Mouse (Mus musculus) brain, embryonic 14.5 days (tissue): ENCODE results near the gene Akap13. TPM values are rescaled to one million over a fixed set of nuclear protein-coding genes. Genes with fewer than 3 reads are reported as not detected.

ENCODE experiments used
- DNase-seq: peaks from one replicate; pipeline ENCODE4 v3.0.0-alpha.2; 2011; ENCODE audit warnings: low read depth
- CTCF ChIP-seq: fragments of 200-500 bp; IDR thresholded peaks from 2 replicates; pipeline ENCODE4 v1.5.1; 2012; ENCODE audit warnings: inconsistent platforms, mild to moderate bottlenecking, moderate library complexity, borderline replicate concordance; ENCODE audit not compliant: insufficient read depth, insufficient read length; ENCODE audit errors: extremely low read depth
- POLR2A ChIP-seq: fragments of 200-500 bp; IDR thresholded peaks from 2 replicates; pipeline ENCODE4 v1.6.1; 2012; ENCODE audit warnings: mild to moderate bottlenecking, inconsistent platforms, borderline replicate concordance; ENCODE audit not compliant: poor library complexity, insufficient read depth, insufficient read length, severe bottlenecking; ENCODE audit errors: extremely low read depth
- polyA plus RNA-seq: library from polyadenylated mRNA; depleted of rRNA; stranded (reverse); fragments of >200 nt; gene quantifications from 2 replicates; pipeline ENCODE4 v1.2.3, GENCODE M21; 2012

Akap13 gene
- polyA plus RNA-seq, 1 experiment: 11.5 TPM

- TF ChIP-seq POLR2A (no peak), CTCF (no peak)
Observed at GRCm38 (mm10) chr7:75700771-75701345, 245.5 kb downstream of the Akap13 start.

GRCm38 (mm10) chr7:75701761-75702160, 246.4 kb downstream of the Akap13 start:
- DNase-seq: no peak
- no peak for TF ChIP-seq POLR2A
- no peak for TF ChIP-seq CTCF

More at GRCm38 (mm10) chr7:75700771-75701345, 245.5 kb downstream of the Akap13 start:
- DNase-seq: no peak

- no peak for DNase-seq
- TF ChIP-seq CTCF (no peak), POLR2A (no peak)
Observed at GRCm38 (mm10) chr7:75702368-75702767, 247.0 kb downstream of the Akap13 start.

GRCm38 (mm10) chr7:75702966-75703645, 247.8 kb downstream of the Akap13 start:
- TF ChIP-seq CTCF: no peak
- DNase-seq: no peak

GRCm38 (mm10) chr7:75704862-75705261, 249.5 kb downstream of the Akap13 start:
- DNase-seq: peak; percentile 5
- TF ChIP-seq CTCF: no peak

- no peak for TF ChIP-seq CTCF
- TF ChIP-seq POLR2A: no peak
- DNase-seq: no peak
Observed at GRCm38 (mm10) chr7:75709936-75710335, 254.6 kb downstream of the Akap13 start.

- TF ChIP-seq CTCF (no peak), POLR2A (no peak)
- no peak for DNase-seq
Observed at GRCm38 (mm10) chr7:75710920-75711319, 255.6 kb downstream of the Akap13 start.

GRCm38 (mm10) chr7:75711436-75711835, 256.1 kb downstream of the Akap13 start:
- TF ChIP-seq CTCF: no peak
- no peak for TF ChIP-seq POLR2A
- DNase-seq: no peak

GRCm38 (mm10) chr7:75712808-75713207, 257.5 kb downstream of the Akap13 start:
- DNase-seq: no peak
- TF ChIP-seq CTCF (no peak), POLR2A (no peak)

GRCm38 (mm10) chr7:75713959-75714358, 258.6 kb downstream of the Akap13 start:
- no peak for DNase-seq
- TF ChIP-seq CTCF (no peak), POLR2A (no peak)

- DNase-seq: no peak
Observed at GRCm38 (mm10) chr7:75715026-75715425, 259.7 kb downstream of the Akap13 start.

GRCm38 (mm10) chr7:75715939-75716338, 260.6 kb downstream of the Akap13 start:
- no peak for TF ChIP-seq CTCF
- no peak for TF ChIP-seq POLR2A
- no peak for DNase-seq

More at GRCm38 (mm10) chr7:75715026-75715425, 259.7 kb downstream of the Akap13 start:
- no peak for TF ChIP-seq CTCF
- no peak for TF ChIP-seq POLR2A

- TF ChIP-seq POLR2A: no peak
- no peak for TF ChIP-seq CTCF
- no peak for DNase-seq
Observed at GRCm38 (mm10) chr7:75717349-75717748, 262.0 kb downstream of the Akap13 start.

- TF ChIP-seq CTCF (no peak), POLR2A (no peak)
- no peak for DNase-seq
Observed at GRCm38 (mm10) chr7:75721302-75721701, 266.0 kb downstream of the Akap13 start.
